Mouse (Mus musculus) Patski (cell line): ENCODE results near the gene Rnf168. TPM values are rescaled to one million over a fixed set of nuclear protein-coding genes. Genes with fewer than 3 reads are reported as not detected.

Source experiments
- ATAC-seq: fragments of 100-300 bp; one replicate; pipeline ENCODE4 v1.8.0; 2021
- CTCF ChIA-PET: fragments of 350-600 bp; sonication (Branson Sonifier 250); formaldehyde crosslinking; loops from one replicate; lab custom pipeline; 2022; ENCODE audit warnings: inconsistent platforms; lab: Charles Lee
- POLR2A ChIA-PET: fragments of 350-600 bp; sonication (Branson Sonifier 250); formaldehyde crosslinking; loops from one replicate; lab custom pipeline; 2022; ENCODE audit warnings: antibody characterized with exemption, inconsistent platforms; lab: Charles Lee
- DNase-seq: peaks from one replicate; pipeline ENCODE4 v3.0.0-alpha.2; 2011; ENCODE audit warnings: low read depth, low spot score
- H3K27me3 ChIP-seq: fragments of 371-371 bp; one replicate; pipeline ENCODE4 v1.5.1; 2021
- CTCF ChIP-seq: fragments of 100-300 bp; IDR thresholded peaks from one replicate; pipeline ENCODE4 v1.5.1; 2021
- in situ Hi-C: fragments of 300-500 bp; cut with MboI; formaldehyde crosslinking; loops from 3 replicates; pipeline ENCODE4 v1.11.1; 2018; ENCODE audit warnings: low pct_unique_long_range_greater_than_20kb, mixed read lengths
- polyA plus RNA-seq: library from polyadenylated mRNA; unstranded; gene quantifications from one replicate; pipeline ENCODE4 v1.2.3, GENCODE M21; 2021

Rnf168 gene
- polyA plus RNA-seq, 1 experiment from 2014 or later: 13.8 TPM

DNA sequence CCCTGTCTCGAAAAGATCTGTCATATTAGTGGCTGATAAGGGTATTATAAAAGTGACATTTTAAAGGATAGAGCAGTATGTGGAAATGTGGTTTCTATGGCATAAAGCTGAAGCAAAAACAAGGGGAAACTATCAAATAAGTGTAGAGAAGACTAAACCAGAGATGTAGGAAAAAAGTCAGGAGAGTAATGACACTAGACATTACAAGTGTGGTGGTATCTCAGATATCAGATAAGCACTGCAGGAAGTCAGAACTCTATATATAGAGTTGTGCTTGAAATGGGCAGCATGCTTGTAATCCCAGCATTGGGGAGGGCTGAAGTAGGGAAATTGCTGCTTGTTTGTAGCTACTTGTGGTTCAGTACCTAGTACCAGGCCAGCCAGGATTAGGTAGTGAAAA lies 63.2 kb downstream of the Rnf168 start:
- in situ Hi-C loops: no loop called here
- H3K27me3 ChIP-seq: no peaks in the 10 kb centered on the region
- CTCF ChIA-PET: no interaction called here
- POLR2A ChIA-PET: no interaction called here
- no peak for ATAC-seq
- no peak for TF ChIP-seq CTCF
- no peak for DNase-seq

DNA sequence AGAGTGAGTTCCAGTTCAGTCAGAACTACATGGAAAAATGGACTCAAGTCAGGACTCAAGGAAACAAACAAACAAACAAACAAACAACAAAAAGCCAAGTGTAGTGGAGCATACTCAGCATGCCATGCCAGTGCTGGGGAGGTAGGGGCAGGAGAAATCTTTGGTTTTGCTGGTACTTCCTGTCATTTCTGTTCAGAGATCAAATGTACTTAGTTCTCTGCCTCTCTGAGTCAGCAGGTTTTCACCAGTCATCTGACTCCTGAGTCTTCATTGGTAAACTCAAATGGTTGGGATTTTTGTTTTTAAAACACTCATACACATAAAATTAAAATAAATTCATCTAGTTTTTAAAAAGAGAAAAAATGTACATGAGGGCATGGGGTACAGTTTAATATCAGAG lies 68.3 kb downstream of the Rnf168 start:
- POLR2A ChIA-PET: no interaction called here
- TF ChIP-seq CTCF: no peak
- H3K27me3 ChIP-seq: no peaks in the 10 kb centered on the region
- in situ Hi-C loops: no loop called here
- ATAC-seq (no peak), DNase-seq (no peak)
- CTCF ChIA-PET: no interaction called here

DNA sequence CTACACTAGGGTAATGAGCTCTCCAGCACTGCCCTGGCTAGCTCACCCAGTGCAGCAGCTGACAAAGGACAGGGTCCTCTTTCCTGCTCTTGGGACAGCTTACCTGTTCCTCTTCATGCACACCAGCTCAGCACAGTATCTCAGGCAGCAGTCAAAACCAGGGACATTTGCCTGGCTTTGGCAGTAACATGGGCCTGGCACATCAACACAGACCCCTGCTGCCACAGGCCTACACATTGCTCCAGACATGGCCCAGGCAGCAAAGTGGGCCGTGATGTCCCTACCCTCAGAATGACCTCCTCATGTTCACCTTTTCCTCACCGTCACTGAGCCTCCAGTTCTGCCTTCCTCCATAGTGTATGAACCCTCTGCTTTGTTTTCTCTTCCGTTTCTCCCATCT lies 73.5 kb downstream of the Rnf168 start:
- no peak for TF ChIP-seq CTCF
- in situ Hi-C loops: no loop called here
- ATAC-seq (no peak), DNase-seq (no peak)
- ChIA-PET CTCF (interaction anchor here (1.2 kb wide), 1 partner anchor 16 kb away, joined by 3 read pairs; no protein-coding TSS in a partner anchor), POLR2A (interaction anchor here (0.6 to 0.7 kb wide), 2 partner anchors 64 to 457 kb away, joined by 4 to 5 read pairs; no protein-coding TSS in a partner anchor)
- H3K27me3 ChIP-seq: no peaks in the 10 kb centered on the region

Other genes starting within 250 kb of the Rnf168 start
- 55.7 TPM for gene Pak2, start 198.1 kb upstream of the Rnf168 start, polyA plus RNA-seq
- 61.5 TPM for gene Pigx, start 177.7 kb upstream of the Rnf168 start, polyA plus RNA-seq
- gene Cep19, start 177.7 kb upstream of the Rnf168 start, polyA plus RNA-seq: 39.5 TPM
- gene Nrros, start 111.9 kb upstream of the Rnf168 start, polyA plus RNA-seq: not detected
- gene Bex6, start 97.6 kb upstream of the Rnf168 start, polyA plus RNA-seq: not detected
- gene Fbxo45, start 30.3 kb upstream of the Rnf168 start, polyA plus RNA-seq: 11.0 TPM
- gene Wdr53, start 30.2 kb upstream of the Rnf168 start, polyA plus RNA-seq: 15.6 TPM
- 0.04 TPM for gene Smco1, start 6.0 kb upstream of the Rnf168 start, polyA plus RNA-seq
- 18.7 TPM for gene Ubxn7, start 54.8 kb downstream of the Rnf168 start, polyA plus RNA-seq
- not detected for gene Tm4sf19, start 123.0 kb downstream of the Rnf168 start, polyA plus RNA-seq
- 54.5 TPM for gene Tctex1d2, start 142.2 kb downstream of the Rnf168 start, polyA plus RNA-seq
- gene Pcyt1a, start 153.5 kb downstream of the Rnf168 start, polyA plus RNA-seq: 29.7 TPM
- 0.04 TPM for gene Slc51a, start 210.4 kb downstream of the Rnf168 start, polyA plus RNA-seq
- gene Zdhhc19, start 218.8 kb downstream of the Rnf168 start, polyA plus RNA-seq: not detected